Mouse (Mus musculus): Measurements from ENCODE around the gene Ipmk.
A peak's percentile ranks its signal among the peaks of the same experiment; 100 is the strongest.
"Not testable (repeated sequence)": the region's sequence is repeated elsewhere in the genome, so short reads cannot be mapped to it uniquely, and the experiment has no call there.

Gene Ipmk

GRCm38 (mm10) chr10:71371881-71372280 is 24.3 kb downstream of the Ipmk start:
- no peak for DNase-seq (ENCODE audit: low spot score in 2 of 2)

- no peak for DNase-seq (ENCODE audit: low spot score in 2 of 2)
These were observed 26.1 kb downstream of the Ipmk start for GRCm38 (mm10) chr10:71373706-71374105.

GRCm38 (mm10) chr10:71376014-71376413 is 28.5 kb downstream of the Ipmk start:
- no peak for DNase-seq (ENCODE audit: low spot score in 2 of 2)

GRCm38 (mm10) chr10:71380406-71380805 is 32.8 kb downstream of the Ipmk start:
- DNase-seq (ENCODE audit: low spot score in 2 of 2), result no peak

DNA sequence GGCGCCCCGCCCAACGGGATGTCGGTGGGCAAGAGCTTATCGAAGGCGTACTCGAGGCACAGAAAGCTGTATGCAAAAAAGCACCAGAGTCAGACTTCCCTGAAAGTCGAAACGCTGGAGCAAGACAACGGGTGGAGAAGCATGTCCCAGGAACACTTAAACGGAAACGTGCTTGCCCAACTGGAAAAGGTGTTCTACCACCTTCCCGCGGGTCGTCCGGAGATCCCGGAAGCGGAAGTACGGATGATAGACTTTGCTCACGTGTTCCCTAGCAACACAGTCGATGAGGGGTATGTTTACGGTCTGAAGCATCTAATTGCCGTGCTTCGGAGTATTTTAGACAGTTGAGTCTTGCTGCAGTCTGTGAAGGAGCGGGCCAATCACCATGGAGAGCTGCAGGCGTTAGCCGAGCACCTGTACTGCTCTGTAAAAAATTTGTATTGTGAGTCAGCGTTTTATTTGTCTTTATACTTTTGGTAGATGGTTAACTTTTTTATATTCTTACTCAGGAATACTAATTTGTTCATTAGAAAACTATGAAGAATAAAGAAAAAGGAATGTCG is 34.0 kb downstream of the Ipmk start:
- DNase-seq (ENCODE audit: low spot score in 2 of 2), result no peak

DNA sequence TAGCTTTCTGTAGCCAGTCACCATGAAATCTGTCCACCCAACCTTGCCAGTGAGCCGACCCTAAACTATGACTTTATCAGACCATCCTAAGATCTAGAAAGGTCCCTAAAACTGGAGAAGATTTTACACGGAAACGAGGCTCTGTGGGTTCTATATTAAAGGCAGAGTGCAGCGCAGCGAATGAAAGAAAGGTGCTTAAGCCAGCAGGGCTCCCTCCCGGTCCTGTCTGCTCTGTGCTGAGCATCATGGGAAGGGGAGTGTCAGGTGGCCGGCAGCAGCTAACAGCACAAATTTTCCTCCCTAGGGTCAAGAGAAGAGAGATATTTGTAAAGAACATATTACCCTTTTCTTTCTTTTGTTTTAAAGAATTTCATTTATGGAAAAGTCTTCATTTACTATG is 34.5 kb downstream of the Ipmk start:
- no peak for DNase-seq (ENCODE audit: low spot score in 2 of 2)

DNA sequence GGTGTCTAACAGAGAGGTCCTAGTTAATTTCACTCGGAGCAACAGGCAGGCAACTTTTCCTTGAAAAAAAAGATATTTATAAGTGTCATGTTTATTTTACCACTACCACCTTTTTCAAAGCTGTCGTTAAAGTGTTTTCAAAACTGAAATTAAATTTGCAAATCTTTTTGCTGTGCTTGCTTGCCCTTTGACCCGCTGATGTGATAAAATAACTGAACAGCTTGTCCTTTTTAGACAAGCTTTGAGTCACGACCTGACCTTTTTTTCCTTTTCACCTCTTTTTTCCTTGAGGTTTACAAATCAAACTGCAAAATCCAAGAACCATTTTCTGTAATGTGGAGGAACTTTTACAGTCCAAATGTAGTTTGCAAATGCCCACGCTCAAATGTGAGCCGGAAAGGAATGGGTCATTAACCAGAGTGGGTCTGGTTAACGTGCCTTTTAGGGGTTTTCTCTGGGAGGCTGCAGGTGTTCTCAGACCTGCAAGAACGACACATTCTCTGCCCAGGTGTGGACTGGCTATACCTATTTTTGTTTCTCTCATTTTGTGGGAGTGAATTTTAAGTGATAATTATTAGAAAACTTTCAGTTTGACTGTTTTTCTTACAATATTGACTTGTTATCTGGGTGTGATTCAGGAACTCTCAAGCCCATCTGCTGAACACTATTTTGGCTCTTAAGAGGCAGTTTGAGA is 35.4 kb downstream of the Ipmk start:
- DNase-seq (ENCODE audit: low spot score in 2 of 2), result no peak

- not testable (repeated sequence) for DNase-seq (ENCODE audit: low spot score in 2 of 2)
These were observed 36.0 kb downstream of the Ipmk start for GRCm38 (mm10) chr10:71383552-71383924.

DNA sequence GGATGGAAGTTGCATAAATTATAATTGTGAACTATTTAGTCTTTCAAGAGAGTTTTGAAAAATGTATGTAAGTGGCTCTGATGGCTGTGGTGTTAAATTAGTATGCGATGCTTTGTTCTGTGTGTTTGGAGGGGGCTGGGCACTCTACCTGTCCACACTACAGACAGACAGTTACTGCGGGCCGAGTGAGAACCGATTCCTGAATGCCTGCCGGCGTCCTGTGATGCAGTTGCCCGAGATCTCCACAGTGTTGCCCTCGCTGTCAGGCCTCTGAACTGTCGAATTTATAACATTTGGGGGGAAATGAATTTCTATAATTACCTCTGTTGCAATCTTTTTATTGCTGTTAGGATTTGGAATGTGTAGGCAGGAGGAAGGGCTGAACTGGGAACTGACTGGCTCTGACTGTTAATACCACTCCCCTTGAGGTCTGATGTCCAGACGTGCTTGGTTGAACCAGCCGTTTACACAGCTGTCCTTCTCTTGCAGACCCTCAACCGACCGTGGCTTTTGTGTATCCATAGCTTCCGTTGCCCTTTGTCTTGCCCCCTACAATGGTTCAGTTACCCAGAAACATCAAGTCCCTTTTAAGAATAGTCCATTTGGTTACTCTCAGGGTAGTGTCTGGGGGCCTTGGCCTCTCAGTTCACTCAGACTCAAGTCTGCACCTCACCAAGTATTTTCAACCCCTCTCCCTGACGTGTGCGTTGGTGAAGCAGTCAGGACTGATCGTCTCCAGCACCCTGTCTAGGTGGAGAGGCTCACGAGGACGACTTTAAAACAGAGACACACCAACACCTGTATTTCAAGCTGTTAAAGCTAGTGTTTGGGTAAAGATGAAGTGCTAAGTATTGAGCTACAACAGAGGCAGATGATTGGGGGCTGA is 36.8 kb downstream of the Ipmk start:
- no peak for DNase-seq (ENCODE audit: low spot score in 2 of 2)

DNA sequence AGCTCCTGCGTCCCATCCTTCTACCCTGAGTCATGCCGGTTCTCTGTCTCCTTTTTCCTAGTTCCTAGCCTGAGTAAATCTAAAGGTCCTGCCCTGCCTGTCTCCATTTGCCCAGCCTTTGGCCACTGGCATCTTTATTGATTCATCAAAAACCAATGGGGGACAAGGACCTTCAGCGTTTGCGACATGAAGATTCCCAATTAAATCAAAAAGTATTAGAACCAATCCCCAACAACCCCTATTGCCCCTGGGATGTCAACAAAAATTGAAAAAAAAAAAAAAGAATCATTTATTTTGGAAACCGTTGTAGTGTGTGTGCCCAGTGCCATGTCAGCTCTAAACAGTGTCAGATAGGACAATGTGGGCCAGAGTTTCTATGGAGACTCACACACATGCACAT is 41.7 kb downstream of the Ipmk start:
- no peak for DNase-seq (ENCODE audit: low spot score in 2 of 2)

DNA sequence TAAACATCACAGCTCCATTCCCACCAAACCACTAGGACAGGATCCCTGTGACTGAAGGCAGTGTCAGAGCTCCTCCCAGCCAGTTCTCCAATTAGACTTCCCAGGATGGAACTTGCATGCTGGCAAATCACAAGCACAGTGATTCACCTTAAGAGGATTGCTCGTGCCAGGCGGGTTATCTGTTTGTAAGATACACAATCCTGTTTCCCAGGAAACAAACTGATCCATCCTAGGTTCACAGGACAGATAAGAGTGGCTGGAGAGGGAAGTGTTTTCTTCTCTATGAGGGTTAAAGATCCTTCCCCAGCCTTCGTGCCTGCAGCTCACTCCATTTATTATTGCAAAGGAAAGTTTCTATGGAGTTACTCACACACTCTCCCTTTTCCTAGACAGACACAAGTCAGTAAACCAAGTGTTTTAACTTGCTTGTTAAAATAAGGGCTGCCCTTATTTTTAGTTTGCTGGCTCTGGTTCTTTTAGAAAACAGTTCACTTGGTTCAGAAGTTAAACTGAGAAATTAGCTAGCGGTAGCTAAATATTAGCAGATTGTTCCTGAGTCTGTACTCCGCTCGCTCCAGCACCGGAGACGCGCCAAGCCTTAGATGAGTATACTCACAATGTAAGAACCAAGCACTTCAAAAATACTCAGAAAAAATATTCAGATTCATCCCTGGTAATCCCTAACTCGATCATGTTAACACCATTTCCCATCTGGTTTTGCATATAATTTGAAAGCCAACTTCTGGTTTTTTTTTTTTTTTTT is 51.0 kb downstream of the Ipmk start:
- no peak for DNase-seq (ENCODE audit: low spot score in 2 of 2)

GRCm38 (mm10) chr10:71399399-71399798 is 51.8 kb downstream of the Ipmk start:
- DNase-seq (ENCODE audit: low spot score in 2 of 2), result no peak

GRCm38 (mm10) chr10:71399987-71400386 is 52.4 kb downstream of the Ipmk start:
- DNase-seq (ENCODE audit: low spot score in 2 of 2), result no peak

- peak in 1 of 2 experiments; percentile 21 for DNase-seq (ENCODE audit: low spot score in 2 of 2)
These were observed 53.5 kb downstream of the Ipmk start for GRCm38 (mm10) chr10:71400818-71401646.

DNA sequence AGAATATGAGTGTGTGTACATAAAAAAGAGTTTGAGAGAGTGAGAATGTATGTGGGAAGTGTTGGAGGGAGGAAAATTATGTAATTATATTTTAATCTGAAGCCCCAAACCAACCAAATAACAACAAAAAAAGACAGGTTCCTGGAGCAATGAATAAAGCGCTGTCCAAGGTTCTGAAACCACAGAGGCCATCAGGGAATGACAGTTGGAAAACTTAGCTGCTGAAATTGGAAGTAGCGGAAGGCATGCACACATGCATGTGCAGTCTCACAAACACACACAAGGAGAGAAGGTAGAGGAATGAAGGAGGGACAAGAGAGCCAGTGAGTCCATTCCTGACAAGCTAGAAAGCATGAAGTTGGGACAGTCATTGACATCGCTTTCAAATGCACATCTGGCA is 56.1 kb downstream of the Ipmk start:
- DNase-seq (ENCODE audit: low spot score in 2 of 2), result no peak

DNA sequence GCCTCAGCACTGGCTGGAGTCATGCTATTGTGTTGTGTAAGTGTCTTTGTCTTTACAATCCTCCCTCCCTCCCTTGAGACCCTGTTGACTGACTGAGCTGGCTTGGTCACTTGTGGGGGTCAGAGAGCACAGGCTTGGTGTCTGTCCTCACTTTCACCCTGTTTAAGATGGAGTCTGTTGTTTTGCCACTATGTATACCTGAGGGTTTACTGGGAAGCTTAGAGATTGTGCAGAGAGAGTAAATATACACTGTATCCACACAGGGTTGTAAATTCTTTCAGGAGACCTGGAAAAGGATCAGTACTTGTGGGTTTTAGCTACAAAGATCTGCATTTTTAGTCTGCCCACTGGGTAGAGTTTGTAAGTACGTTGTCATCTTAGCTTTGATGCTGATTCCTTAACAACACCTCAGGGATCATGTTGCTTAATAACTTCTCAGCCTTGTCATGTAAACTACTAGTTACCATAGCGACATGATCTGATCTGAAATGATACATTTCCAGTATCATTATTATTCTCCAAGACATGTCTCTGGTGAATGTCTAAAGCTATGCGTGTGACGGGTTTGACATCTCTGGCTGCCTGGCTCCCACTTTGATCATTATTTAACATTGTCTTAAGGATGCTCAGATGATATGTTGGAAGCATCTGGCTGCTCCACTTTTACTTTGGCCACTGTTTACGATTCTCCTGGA is 58.1 kb downstream of the Ipmk start:
- DNase-seq (ENCODE audit: low spot score in 2 of 2), result no peak

DNA sequence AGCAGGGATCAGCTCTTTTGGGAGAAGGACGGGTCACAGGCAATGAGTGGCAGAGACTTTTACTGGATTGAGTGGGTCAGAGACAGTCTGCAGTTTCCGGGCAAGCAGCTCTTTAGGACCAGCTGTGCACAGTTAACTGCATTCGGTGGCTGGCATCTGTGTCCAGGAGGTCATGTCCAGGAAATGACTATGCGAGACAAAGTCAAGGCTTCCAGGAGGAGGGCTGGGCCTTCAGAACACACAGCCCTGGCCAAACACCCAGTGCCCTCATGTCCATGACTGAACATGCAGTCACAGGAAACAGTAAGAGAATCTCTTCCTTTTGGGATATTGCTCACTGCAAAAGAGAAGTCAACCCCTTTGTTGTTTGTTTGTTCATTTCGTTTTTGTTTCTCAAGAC is 62.4 kb downstream of the Ipmk start:
- no peak for DNase-seq (ENCODE audit: low spot score in 2 of 2)

GRCm38 (mm10) chr10:71413401-71413800 is 65.8 kb downstream of the Ipmk start:
- DNase-seq (ENCODE audit: low spot score in 2 of 2), result no peak

- no peak for DNase-seq (ENCODE audit: low spot score in 2 of 2)
These were observed 74.0 kb downstream of the Ipmk start for GRCm38 (mm10) chr10:71421531-71421930.

All from cerebellum, postnatal 4 days (tissue).